Mouse (Mus musculus) lung, postnatal 0 days (tissue): ENCODE data around the gene Mrps14.

Experiments used
- CTCF ChIP-seq: IDR thresholded peaks from 2 replicates; pipeline ENCODE4 v1.5.1; 2016; ENCODE audit warnings: antibody characterized with exemption, mild to moderate bottlenecking
- EP300 ChIP-seq: IDR thresholded peaks from 2 replicates; pipeline ENCODE4 v1.6.1; 2016; ENCODE audit warnings: antibody characterized with exemption, mild to moderate bottlenecking, control low read depth

GRCm38 (mm10) chr1:160214171-160214570 lies 19.2 kb downstream of the Mrps14 start:
- TF ChIP-seq CTCF (no peak), EP300 (no peak)
